Mouse (Mus musculus) lung, postnatal 36 days (tissue): Measurements from ENCODE around the gene Ppm1l.

Source experiments
- DNase-seq: peaks from one replicate; pipeline ENCODE4 v3.0.0; 2022; ENCODE audit warnings: mixed read lengths

Ppm1l gene

GRCm38 (mm10) chr3:69446989-69447388 lies 130.3 kb downstream of the Ppm1l start:
- DNase-seq = no peak

DNA sequence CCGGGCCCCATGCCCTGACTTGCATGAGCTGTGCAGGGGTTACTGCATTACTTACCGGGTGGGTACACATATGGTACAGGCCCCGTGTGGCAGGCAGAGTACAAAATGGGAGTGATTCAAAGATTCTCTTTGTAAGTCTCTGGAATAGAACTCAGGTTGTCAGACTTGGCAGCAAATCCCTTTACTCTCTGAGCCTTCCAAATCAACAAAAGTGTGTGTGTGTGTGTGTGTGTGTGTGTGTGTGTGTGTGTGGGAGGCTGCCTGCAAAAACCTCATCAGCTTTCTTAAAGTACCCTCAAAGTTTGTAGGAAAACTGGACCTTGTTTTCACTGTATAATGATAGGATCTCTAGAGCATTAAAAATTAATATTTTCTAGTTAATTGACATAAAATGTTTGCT lies 132.4 kb downstream of the Ppm1l start:
- DNase-seq = no peak

GRCm38 (mm10) chr3:69454330-69454729 lies 137.7 kb downstream of the Ppm1l start:
- no peak for DNase-seq

- DNase-seq = no peak
Measured at GRCm38 (mm10) chr3:69456071-69456470, 139.4 kb downstream of the Ppm1l start.

DNA sequence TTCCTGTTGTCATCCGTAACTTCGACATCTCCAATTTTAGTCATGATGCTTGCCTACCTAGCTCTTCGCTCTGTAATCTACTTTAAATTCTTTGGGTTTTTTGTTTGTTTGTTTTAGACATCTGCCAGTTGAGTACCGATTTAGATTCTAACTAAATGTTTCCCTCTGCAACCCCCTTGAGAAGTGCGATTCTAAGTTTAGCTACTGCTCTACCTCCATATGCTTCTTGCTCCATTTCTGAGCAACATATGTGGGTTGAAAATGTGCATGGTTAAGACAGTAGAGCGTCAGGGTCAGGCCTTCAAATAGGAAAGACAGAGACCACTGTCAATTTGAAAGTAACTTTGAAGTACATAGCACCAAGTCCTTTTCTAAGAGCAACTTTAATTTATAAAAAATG lies 142.1 kb downstream of the Ppm1l start:
- no peak for DNase-seq

DNA sequence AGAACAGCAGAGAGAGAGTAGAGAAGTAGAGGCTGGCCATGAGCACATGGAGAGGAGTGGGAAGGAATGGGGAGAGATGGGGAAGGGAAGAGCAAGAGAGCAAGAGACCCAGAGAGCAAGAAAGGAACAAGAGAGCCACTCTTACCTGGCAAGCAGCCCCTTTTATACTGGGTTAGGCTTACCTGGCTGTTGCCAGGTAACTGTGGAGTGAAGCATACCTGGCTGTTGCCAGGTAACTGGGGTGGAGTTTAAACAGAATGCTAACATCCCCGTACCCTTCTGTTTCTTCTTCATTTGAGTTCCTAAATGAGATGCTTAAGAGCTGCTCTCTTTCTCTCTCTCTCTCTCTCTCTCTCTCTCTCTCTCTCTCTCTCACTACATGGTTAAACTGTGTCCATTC lies 145.3 kb downstream of the Ppm1l start:
- peak; percentile 28 for DNase-seq

- no peak for DNase-seq
Measured at GRCm38 (mm10) chr3:69465751-69466150, 149.1 kb downstream of the Ppm1l start.

- no peak for DNase-seq
Measured at GRCm38 (mm10) chr3:69468280-69469008, 151.8 kb downstream of the Ppm1l start.

GRCm38 (mm10) chr3:69469463-69470141 lies 152.9 kb downstream of the Ppm1l start:
- no peak for DNase-seq

DNA sequence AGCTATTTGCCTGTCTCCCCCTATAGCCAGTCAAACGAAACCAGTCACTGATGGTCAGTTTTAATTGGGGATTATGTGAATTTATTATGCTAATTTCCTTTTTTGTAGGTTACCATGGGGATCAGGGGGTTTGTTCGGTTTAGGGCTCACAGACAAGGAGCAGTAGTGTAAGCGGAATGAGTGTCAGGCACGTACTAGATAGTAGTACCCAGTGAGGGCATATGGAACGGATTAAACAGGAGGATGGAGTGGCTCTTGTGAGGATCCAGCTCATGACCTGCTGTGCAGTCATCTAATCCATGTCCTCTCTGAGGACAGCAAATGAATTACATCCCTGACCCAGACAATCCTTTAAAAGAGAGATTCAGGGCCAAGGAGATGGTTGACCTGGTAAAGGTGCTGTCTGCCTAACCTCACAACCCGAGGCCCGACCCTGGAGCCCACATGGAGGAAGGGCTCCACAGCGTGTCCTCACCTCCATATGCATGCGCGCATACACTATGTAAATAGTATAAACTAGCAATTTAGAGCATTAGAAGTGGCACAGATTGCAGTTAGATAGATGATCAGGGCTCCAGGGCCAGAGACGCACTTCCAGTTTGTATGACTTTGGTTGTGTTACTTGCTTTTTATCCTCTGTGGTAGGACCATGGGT lies 153.6 kb downstream of the Ppm1l start:
- no peak for DNase-seq

DNA sequence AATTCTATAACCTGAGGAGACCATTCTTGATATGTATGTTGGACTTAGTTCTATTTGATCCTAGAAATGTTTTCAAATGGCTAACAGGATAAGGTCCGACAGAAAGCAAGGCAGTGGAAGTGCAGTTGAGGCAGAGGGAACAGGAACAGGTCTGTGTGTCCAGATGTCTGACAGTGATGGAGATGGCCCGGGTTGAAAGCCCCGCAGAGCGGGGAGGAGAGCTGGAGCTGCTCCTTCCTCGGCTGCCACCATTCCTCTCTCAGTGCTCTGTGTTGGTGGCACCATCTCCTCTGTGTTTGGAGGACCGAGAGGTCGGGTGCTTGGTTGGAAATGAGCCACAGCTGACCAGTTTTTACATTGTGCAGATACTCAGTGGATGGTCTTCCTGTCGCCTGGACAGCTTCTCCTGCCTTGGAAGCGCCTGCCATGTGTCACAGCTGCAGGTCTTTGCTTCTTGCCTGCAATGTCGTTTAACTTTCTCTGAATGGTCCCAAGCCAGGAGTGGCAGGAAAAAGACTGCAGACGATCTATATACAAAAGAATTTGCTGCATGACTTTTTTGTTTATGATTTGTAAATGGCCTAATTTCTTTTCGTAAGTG lies 159.3 kb downstream of the Ppm1l start:
- DNase-seq = no peak

GRCm38 (mm10) chr3:69479937-69480336 lies 163.3 kb downstream of the Ppm1l start:
- DNase-seq = peak; percentile 63

GRCm38 (mm10) chr3:69481835-69482234 lies 165.2 kb downstream of the Ppm1l start:
- peak; percentile 86 for DNase-seq

GRCm38 (mm10) chr3:69484006-69484574 lies 167.4 kb downstream of the Ppm1l start:
- no peak for DNase-seq

GRCm38 (mm10) chr3:69484582-69484981 lies 167.9 kb downstream of the Ppm1l start:
- DNase-seq = no peak

GRCm38 (mm10) chr3:69485347-69485746 lies 168.7 kb downstream of the Ppm1l start:
- no peak for DNase-seq

DNA sequence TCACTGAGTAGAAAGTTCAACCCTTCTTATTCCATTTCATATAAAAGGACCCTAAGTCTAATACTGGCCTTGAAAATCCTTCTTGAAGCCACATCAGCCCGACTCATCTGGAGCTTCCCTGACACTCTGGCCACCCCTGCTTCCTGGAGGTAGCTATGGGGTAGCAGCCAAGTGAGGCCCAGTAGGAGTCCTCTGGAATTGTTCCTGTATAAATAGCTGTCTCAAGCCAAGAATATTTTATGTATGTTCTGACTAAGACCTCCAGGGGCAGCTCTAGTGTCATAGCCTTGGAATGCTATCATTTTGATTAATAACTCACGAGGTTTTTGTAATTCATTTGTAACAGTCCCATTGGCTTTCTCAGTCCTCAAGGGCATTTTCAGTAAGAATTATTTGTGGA lies 169.1 kb downstream of the Ppm1l start:
- no peak for DNase-seq

DNA sequence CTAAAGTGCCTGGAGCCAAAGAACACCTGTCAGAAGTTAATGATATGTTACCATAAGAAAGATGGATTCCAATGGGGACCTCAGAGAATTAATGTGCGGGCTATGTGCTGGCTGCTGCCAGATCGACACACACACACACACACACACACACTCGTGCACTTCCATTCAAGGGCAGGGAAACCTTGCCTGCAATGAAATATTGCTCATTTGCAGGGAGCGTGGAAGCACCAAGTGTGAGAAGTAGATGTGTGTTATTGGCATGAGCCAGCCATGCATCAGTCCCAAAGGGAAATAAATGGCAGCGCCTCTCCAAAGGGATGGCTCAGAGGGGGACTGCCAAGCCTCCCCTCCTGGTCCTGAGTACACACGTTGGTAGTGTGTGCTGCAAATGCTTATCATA lies 170.8 kb downstream of the Ppm1l start:
- no peak for DNase-seq

DNA sequence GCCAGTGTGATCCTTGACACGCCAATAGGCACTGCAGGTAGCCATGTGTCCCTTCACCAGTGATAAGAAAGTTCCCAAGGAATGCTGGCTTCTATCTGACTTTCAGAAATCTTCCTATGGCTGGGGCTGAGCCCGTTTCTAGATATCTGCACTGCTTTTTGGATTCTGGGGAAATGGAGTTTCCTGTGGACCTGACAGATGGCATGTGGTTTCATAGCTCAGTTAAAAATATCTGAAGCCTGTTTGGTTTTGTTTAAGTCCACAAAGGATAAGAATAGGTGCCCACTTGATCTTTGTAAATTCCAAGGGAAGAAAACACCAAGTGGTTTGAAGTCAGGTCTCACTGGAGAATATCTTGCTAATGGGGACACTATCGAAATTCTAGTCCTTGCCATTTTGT lies 173.0 kb downstream of the Ppm1l start:
- DNase-seq = no peak

DNA sequence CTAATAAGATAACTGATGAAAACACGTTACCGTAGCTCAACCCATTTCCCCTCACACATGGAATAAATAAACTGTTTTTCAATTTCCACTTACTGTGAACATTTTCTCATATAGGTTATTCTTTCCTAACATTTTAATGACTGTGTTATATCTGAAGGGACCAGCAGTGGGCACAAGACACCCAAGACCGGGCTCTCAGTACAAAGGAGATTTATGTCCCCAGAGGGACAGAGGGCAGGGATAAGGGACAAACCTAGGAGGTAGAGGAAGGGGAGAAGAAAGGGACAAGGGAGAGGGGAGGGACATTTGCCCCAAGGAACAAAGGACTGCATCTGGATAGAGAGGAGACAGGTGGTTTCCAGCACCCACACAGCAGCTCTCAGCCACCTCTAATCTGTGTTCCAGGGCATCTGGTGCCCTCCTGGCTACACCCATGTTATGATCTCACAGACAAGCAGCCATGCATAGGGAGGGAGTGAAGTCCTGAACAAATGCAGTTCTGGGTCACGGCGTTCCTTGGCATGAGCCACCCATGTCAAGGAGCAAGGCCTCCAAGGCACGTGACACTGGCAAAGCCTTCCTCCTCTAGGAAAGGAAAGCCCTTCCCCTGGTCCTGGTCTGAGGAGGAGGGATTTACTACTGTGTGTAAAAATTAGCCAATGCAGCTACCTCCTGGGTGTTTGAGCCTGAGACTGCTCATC lies 174.5 kb downstream of the Ppm1l start:
- peak; percentile 17 for DNase-seq

- DNase-seq = no peak
Measured at GRCm38 (mm10) chr3:69494233-69495010, 177.8 kb downstream of the Ppm1l start.

GRCm38 (mm10) chr3:69497178-69497577 lies 180.5 kb downstream of the Ppm1l start:
- DNase-seq = no peak
